Mouse (Mus musculus): ENCODE results near the gene Kcnmb2. TPM values are rescaled to one million over a fixed set of nuclear protein-coding genes. Genes with fewer than 3 reads are reported as not detected.
A peak's percentile ranks its signal among the peaks of the same experiment; 100 is the strongest.

Kcnmb2 gene
- total RNA-seq (2021): 1 to 10 TPM; 6.0 to 6.2 TPM

DNA sequence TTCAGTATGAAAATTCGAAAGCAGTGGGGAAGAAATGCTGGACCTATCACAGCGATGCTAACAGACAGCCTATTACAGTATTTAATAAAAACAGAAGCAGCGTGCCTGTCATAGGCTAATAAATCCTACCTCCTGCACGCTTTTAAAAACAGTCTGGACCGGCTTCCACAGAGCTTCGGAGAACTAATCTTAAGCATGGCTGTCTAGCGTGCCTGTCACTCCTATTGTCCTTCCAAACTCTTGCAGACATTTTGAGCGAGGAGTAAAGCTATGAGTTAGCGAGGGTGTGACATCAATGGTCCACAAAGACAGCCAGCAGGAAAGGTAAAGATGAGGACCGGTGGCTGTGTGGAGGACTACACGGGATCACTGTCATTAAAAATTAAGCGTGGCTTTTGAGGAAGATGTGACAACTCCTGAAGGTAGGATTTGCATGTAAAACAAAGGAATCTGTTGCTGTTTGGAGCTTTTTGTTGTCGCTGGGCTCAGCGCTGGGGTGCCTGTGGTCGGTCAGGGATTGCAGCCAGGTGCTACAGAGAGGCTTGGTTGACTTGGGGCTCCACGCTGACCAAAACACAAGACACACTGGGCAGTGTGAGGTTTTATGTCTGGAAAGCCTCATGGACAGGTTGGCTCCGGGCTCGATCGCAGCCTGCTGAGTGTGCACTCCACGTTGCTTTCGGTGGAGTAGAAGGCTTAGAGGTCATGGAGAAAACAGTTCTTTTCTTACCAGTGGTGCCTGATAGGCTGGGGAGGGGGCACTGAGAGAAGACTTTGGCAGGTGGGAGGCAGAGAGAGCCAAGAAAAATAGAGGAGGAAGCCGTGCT, at the start of gene Kcnmb2:
Gene Kcnmb2 (plus strand): TSS at position 4 of the 827 bp plus-strand sequence.
- DNase-seq (ENCODE audit: extremely low spot score in 1 of 2, low spot score in 1 of 2): peak in 1 of 2 experiments; percentile 5

DNA sequence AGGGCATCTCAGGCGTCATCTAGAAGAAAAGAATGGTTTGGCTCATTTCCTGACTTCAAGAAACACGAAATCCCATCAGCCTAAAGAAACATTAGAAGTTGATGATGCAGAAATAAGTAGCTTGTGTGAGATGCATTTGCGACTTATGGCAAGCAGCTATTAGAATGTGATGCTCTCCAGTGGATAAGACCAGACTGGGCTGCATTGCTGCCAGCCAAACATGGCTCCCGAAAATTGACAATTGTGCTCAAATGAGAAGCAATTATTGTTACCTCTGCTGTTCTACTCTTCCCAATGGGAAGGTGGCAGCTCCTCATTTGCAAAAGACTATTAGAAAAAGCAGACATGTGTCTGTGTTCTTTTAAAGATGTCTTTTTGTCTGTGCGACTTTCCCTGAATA, 38.8 kb upstream of the Kcnmb2 start:
- no peak for DNase-seq (ENCODE audit: extremely low spot score in 1 of 2, low spot score in 1 of 2)

DNA sequence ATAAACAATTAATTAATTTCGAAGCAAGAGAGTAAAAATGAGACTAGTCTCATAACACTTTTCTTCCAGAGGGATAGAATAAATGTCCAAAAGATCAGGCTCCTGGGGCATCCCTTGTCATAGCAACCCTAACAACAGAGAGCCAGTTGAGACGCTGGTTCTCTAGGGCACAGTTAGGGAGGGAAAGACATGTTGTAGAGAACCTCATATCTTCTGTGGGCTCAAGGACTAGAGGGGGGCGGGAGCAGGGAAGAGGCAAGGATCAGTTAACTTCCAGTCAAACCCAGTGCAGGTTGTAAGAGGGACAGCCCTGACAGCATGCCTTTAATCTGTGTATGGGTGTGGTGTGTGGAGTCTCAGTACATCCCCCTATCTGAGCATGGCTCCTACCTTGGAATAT, 38.2 kb upstream of the Kcnmb2 start:
- no peak for DNase-seq (ENCODE audit: extremely low spot score in 1 of 2, low spot score in 1 of 2)

DNA sequence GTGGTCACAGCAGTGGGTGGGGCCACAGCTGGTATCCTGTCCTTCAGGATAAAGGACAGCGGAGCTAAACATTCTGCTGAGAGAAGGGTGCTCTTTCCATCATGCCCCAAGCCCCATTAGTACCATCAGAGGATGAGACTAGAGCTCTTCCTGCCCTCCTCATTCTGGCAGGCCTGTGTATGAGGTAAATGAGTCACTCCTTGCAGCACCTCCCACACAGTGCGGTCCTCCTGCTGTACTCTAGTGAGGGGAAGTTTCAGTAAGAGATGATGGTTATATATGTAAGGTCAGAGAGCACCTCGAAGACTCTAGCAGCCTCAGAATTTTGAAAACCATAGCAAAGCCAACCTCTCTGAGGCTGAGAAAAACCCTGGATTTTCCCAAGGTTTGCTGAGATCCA, 30.8 kb upstream of the Kcnmb2 start:
- DNase-seq (ENCODE audit: extremely low spot score in 1 of 2, low spot score in 1 of 2): no peak

DNA sequence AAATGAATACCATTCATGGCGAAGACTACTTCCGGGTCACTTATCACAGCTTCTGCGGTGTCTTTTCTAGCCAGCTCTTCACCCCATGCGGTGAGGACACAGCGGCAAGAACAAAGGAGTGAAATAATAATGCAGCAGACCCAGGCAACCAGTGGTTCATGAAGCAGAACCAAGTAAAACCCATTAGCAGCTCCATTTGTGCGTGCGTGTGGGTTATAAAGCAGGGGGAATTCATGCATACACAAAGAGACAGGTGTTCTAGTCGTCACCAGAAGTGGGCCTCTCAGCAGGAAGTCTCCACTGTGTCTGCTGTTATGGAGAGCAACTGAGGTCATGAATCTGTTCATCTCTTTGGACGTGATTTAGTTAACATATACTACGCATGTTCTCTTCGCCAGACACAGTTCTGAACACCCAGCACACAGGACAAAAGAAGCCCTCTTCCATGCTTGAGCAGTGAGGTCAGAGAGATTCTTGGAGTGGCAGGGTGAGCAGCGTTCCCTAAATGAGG, 19.6 kb upstream of the Kcnmb2 start:
- no peak for DNase-seq (ENCODE audit: extremely low spot score in 1 of 2, low spot score in 1 of 2)

DNA sequence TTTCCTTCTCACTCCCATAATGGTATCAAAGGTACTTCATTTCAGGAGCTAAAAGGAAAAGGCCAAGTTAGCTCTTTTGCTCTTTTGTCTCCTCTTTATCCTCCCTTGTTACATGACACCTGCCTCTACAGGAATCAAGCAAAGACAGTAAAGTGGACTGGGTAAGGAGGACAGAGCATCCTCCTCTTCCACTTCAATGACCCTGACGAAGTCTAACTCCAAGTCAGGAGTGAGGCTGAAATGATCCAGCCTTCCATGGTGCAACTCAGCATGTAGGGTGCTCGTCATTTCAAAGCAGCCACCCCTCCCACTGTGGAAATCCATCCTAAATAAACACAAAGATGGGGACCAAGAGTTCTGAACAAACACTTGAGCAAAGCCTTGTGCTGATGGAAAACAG, 9.7 kb upstream of the Kcnmb2 start:
- no peak for DNase-seq (ENCODE audit: extremely low spot score in 1 of 2, low spot score in 1 of 2)

DNA sequence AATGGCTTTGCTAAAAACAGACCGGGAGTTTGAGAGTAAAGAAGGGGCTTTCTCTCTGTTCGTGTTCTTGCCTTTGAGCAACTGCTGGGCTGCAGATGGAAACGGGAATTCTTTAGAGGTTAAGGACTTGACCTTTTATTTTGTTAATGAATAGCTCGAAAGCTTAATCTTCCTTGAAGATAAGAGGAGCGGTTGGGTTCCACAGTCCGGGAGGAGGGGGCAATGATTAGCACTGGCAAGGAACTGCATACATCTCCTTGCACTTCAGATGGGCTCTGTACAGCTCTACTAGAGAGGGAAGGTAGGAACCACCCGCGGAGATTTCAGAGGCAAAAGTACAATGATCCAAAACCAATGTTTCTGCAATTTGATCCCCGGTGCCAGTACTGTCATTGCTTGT, 1.2 kb downstream of the Kcnmb2 start:
- DNase-seq (ENCODE audit: extremely low spot score in 1 of 2, low spot score in 1 of 2): no peak

DNA sequence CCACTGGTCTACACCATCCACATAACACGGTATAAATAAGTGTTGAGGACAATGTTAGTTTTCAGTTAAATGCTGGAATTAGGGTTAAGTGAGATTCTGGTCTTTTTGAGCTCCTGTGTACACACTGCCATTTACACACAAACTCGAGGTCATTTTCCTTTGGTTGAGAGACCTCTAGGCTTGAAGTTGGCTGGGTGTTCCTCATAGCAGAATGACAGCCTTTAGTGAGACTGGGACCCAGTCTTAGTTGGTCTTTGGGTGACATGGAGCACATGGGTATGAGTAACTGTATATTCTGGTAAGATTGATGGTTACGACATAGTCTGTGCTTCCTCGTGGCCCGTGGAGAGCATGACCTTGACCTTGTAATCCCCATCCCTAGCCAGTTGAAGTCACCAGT, 1.8 kb downstream of the Kcnmb2 start:
- no peak for DNase-seq (ENCODE audit: extremely low spot score in 1 of 2, low spot score in 1 of 2)

DNA sequence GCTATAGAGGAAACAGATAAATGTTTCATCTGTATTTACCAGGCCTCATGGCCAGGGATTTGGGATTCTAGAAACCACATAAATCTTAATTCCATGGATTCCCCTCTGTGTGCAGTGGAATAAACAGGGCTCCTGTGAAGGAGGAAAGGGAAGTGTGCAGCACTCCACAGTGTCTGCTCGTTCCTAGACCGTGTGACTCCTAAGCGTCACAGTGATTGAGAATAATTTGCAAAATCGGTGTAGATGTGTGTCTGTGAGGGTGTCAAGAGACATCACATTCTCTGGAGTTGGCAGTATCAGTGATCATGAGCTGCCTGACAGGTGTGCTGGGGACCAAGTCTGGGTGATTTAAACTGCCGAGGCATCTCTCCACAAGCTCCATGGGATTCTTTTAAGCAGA, 8.9 kb downstream of the Kcnmb2 start:
- DNase-seq (ENCODE audit: extremely low spot score in 1 of 2, low spot score in 1 of 2): no peak

DNA sequence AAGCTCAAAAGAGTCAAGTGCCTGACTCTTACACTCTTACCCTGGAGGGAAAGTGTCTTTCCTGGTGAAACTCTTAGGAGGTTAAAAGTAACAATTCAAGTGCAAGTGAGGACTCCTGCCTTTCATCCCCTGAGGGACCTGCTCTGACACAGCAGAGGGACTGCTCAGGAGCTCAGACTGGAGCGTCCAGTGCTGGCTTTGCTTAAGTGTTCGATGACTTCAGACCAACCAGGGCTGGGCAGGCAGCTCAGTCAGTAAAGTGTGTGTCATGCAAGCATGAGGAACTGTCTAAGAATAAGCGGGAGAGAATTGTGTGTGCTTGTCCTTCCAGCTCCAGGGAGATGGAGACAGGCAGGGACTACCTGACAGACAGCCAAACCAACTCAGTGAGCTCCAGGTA, 9.4 kb downstream of the Kcnmb2 start:
- no peak for DNase-seq (ENCODE audit: extremely low spot score in 1 of 2, low spot score in 1 of 2)

DNA sequence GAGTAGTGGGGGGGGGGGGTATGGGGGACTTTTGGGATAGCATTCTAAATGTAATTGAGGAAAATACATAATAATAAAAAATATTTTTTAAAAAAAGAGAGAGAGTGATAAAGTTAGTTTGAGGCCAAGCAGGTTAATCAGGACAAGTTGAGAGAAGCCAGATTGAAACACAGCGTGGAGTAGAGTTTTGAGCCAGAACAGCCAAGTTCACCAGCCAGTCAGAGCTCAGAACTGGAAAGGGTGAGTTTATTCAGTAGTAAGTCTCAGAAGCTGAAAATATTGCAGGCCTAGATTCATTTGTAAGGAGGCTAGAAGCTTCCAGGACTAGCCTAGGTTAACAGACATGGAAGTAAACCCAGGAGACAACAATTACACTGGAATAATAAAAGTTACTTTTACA, 26.2 kb downstream of the Kcnmb2 start:
- no peak for DNase-seq (ENCODE audit: extremely low spot score in 1 of 2, low spot score in 1 of 2)

DNA sequence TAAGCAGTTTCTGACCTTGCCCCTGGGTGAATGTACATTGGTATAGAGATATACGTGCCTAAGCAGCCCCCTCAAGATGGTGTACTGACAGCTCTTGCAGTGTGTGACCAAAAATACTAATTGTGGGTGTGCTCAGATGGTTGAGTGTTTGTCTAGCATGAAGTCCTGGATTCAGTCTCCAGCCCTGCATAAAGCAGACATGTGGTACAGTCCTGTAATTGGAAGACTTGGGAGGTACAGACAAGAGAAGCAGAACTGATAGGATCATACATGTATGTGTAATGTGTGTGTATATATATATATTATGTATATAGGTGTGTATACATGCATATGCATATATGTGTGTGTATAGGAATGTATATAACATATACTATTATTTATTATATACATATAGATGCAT, 32.4 kb downstream of the Kcnmb2 start:
- no peak for DNase-seq (ENCODE audit: extremely low spot score in 1 of 2, low spot score in 1 of 2)

DNA sequence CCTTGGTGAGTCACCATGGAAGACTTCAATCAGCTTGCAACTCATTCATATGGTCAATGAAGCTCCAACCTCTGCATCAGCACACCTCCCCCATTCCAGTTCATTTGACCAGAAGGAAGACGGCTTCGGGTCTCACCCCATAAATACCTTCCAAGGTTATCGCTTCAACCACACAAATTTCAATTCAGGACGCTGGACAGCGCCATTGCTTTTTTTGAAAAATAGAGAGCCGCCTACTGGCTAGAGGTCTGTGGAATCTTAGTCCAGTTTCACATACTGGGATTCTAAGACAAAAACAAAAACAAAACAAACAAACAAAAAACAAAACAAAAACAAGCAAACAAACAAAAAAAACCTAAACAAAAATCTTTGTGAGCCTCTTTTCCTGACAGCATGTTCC, 39.2 kb downstream of the Kcnmb2 start:
- no peak for DNase-seq (ENCODE audit: extremely low spot score in 1 of 2, low spot score in 1 of 2)

DNA sequence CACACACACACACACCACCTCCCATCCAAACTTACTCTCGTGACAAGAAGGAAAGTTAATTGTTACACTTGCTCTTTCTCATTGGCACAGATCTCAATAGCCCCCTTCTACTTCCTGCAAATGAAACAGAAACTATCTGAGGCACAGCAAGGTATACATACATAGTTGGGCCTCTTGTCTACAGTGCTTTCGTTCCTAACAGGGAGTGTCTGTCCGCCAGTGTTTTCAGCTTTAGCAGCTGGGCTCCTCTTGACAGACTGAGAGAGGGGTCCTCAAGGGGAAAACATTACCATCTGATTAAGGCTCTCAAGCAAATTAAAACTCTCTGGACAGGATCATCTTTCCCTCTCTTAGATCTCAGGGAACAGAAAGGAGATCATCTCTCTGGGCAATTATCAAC, 51.9 kb downstream of the Kcnmb2 start:
- no peak for DNase-seq (ENCODE audit: extremely low spot score in 1 of 2, low spot score in 1 of 2)

DNA sequence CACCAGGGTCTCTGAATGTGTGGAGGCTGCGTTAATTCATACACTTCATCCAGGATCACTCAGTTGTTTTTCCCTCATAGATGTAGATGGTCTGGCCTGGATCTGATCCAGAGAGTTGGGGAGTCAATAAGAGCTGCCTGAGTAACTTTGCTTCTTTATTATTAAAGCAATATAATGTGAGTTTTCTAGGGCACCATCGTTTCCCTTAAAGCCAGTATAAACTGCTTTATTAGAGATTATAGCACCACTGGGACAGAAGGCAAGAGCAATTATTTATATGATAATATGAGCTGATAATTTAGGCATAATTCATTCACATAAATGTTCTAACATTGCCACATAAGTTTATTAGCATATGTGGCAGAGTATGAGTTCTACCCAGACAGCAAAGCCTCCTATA, 52.7 kb downstream of the Kcnmb2 start:
- DNase-seq (ENCODE audit: extremely low spot score in 1 of 2, low spot score in 1 of 2): no peak

DNA sequence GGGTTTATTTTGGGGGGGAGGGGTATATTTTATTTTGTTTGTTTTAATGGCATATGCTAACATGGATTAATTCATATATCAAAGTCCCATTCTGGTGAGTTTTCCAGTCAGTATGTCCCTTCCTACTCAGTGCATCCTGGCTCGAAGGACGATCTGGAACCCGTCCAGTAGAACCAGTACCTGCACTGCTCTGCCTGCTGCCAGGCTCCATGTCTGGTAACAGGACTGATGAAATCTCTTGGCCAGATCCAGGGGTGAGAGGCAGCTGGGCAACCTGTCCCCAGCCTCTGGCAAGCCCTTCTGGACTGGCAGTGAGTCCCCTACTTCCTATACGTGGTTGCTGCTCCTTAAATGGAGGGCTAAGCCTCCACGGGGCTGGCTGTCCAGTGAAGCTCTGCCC, 57.5 kb downstream of the Kcnmb2 start:
- no peak for DNase-seq (ENCODE audit: extremely low spot score in 1 of 2, low spot score in 1 of 2)

DNA sequence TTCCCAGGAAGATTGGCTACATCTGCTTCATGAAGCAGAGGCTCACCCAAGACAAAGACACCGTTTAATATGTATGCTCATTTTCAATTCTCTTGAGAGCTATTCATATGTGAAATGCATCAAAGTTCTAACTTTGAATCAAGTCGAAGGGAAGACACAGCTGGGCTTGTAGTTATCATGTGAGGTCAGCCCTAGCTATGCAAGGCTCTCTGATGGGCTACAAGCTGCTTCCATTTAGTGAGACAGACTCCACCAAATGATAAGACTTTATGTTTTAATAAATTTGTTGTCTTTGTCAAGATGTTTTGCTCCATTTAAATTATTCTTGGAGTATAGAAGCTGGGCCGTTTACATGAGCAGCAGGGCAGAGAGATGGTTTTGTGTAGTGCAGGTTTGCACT, 58.9 kb downstream of the Kcnmb2 start:
- DNase-seq (ENCODE audit: extremely low spot score in 1 of 2, low spot score in 1 of 2): no peak

DNA sequence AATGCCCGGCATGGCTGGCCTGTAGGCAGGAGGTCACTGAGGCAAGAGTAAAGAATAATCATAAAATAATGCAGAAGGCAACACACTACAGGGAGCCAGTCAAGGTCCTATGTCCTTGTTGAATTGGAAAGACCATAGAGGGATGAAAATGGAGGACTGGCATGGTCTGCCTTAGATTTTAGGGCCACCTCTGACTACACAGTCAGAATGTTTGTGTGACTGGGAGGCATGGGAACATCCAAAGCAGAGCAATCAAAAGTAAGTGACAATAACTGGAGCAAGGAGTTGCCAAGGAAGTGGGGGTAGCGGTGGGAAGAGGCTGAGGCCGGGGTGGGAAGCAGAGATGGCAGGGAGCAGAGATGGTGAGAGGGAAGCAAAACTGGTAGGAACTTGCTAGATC, 60.8 kb downstream of the Kcnmb2 start:
- DNase-seq (ENCODE audit: extremely low spot score in 1 of 2, low spot score in 1 of 2): no peak

DNA sequence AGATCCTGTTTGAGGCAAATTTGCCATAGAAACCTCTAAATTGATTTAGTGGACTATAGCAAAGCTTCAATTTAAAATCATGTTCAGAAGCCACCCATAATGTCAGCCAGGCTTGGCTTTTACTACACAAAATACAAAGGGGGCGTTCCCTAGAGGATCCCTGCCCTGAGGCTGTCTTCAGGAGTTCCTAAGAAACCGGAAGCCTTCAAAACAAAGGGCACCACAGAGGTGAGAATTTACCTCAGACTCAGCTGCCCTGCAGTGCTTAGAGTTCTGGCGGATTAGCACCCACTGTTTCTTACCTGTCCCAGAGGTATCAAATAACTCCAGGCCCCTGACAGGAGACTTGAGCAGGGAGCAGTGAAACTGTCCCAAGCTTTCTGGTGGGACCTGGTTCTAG, 77.4 kb downstream of the Kcnmb2 start:
- no peak for DNase-seq (ENCODE audit: extremely low spot score in 1 of 2, low spot score in 1 of 2)

DNA sequence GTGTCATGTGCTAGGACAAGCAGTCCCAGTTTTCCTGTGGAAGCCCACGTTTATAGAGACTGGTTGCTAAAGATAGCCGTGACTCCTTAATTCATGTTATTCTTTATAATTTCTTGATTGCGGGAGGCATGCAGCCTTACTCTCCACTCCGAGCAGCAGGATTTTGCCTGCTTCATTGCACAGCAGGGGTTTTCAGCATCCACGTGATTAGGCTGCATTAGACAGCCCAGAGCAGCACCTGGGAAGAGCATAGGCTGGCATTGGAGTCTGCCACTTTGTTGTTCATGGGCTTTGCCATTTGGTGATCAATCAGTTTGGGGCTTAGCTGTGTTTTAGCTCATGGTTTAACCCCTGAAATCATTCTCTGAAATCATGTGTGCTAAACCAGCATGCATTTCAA, 80.1 kb downstream of the Kcnmb2 start:
- no peak for DNase-seq (ENCODE audit: extremely low spot score in 1 of 2, low spot score in 1 of 2)

DNA sequence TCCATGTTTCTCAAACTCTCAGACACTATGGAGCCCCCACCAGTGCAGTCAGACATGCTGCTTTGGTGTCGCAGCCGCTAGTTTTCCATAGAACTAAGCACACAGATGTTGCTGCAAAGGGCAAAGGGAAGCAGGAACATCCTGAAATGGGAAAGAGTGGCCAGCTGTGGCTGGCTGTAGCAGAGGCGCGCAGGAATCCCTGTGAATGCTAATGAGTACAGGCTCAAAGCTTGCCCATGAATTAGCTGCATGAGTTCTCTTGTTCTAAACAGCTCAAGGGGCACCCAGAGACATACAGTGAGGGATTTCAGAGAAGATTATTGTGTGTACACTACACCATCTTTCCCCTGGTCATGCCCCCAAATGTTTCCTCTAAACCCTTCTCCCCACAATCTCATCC, 82.8 kb downstream of the Kcnmb2 start:
- no peak for DNase-seq (ENCODE audit: extremely low spot score in 1 of 2, low spot score in 1 of 2)

DNA sequence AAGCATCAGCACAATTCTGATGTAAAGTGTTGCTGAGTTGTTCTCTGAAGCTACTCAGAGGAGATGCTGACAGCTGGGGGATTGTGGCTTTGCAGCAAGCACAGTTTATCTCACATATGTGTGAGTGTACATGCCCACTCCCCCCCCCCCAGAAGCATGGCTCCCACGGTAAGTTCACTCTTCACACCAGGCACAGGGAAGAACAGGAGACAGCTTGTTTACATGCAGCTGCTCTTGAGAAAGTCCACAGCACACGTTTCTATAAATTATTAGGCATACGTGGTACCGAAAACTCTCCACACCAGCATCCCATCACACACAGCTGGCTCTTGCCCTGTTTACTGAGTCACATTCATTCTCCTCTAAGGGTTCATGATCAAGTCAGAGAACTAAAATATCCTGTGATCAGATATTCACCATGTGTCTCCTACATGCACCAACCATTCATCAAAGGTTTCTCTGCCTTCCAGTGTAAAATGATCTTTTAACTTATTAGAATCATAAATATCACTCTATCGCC, 89.3 kb downstream of the Kcnmb2 start:
- DNase-seq (ENCODE audit: extremely low spot score in 1 of 2, low spot score in 1 of 2): no peak

Measured in layer of hippocampus, postnatal 25 days (tissue).